Mouse (Mus musculus) layer of hippocampus, adult 8-10 months (tissue): Measurements from ENCODE around the gene Ung. TPM values are rescaled to one million over a fixed set of nuclear protein-coding genes. Genes with fewer than 3 reads are reported as not detected.
A peak's percentile ranks its signal among the peaks of the same experiment; 100 is the strongest.

Source experiments
- DNase-seq, 2 experiments: peaks; one replicate each; pipeline ENCODE4 v3.0.0; 2022; ENCODE audit warnings: low spot score in 2 of 2
- total RNA-seq, 4 experiments: library from RNA; stranded (reverse); gene quantifications; 2 replicates each; pipeline ENCODE4 v1.2.4; 2022

Gene Ung
- 1 to 10 TPM; 1.7 to 2.3 (median 1.9) TPM for total RNA-seq

GRCm38 (mm10) chr5:114130211-114130605, at the start of gene Ung:
Gene Ung, plus strand, starts transcription at chr5:114130386.
- DNase-seq: no peak

GRCm38 (mm10) chr5:114085501-114085900, 44.7 kb upstream of the Ung start:
- no peak for DNase-seq

DNA sequence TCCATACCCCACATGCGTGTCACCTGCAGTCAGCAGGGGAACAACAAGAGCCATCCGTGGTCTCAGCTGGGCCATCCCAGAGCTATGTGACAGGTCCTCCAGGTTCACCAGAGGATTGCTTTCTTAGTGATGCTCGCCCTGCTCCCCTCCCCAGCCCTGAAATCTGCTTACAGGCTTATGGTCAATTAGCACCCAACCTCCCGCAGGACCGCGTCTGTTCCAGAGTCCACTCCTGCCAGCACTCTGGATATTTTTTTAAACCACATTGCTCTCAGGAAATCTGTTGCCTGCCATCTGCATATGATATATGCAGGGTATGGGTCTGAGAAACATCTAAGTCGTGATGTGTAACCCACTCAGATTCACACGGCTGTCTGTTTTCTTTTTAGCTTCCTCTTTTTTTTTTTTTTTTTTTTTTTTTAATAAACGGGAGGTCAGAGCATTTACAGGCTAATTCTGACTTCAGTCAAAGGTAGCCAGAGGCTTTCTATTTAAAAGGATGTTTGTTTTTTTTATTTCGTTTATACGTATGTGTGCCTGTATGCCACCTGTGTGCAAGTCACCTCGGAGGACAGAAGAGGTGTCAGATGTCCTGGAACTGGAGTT, 42.2 kb upstream of the Ung start:
- DNase-seq: no peak

GRCm38 (mm10) chr5:114090421-114091013, 39.7 kb upstream of the Ung start:
- no peak for DNase-seq

- peak; percentile 58 to 78 for DNase-seq
Measured at GRCm38 (mm10) chr5:114091057-114091807, 39.0 kb upstream of the Ung start, which contains the start of gene Svop. Gene Svop, minus strand, starts transcription at chr5:114091570.

GRCm38 (mm10) chr5:114099709-114100389, 30.3 kb upstream of the Ung start:
- DNase-seq: peak; percentile 88 to 94

GRCm38 (mm10) chr5:114100390-114101099, 29.6 kb upstream of the Ung start:
- no peak for DNase-seq

DNA sequence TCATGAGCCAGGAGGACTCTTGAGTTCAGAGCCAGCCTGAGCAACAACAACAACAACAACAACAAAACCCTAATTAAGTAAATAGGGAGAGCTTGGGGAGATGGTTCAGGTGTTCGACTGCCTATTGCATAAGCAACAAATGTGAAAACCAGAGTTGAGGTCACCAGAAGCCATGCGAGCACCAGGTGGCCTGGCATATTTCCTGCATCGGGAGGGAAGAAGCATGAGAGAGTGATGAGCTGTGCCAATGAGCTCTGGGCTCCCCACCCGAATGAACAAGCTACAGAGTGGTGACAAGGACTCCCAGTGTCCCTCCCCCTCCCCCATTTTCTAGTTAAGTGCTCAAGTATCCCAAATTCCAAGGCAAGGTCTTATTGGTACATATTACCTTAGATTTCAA, 28.3 kb upstream of the Ung start:
- DNase-seq: no peak

DNA sequence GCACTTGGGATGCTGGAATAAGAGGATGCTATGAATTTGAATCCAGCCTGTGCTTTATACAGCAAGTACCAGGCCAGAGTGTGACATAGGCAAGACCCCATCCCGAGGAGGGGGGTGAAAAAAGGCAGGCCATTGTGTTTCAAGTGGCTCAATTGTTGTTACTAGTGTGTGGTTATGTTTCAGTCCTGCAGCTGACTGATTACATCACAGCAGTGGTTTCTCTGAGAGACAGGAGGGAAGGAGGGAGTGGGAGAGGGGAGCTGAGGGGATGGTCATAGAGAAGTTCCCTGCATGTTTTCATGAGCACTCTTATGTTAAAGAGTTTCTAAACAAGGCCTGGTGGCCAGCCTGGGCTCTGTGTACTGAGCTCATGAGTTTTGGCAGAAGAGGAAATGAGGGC, 27.4 kb upstream of the Ung start:
- peak; percentile 41 to 62 for DNase-seq

DNA sequence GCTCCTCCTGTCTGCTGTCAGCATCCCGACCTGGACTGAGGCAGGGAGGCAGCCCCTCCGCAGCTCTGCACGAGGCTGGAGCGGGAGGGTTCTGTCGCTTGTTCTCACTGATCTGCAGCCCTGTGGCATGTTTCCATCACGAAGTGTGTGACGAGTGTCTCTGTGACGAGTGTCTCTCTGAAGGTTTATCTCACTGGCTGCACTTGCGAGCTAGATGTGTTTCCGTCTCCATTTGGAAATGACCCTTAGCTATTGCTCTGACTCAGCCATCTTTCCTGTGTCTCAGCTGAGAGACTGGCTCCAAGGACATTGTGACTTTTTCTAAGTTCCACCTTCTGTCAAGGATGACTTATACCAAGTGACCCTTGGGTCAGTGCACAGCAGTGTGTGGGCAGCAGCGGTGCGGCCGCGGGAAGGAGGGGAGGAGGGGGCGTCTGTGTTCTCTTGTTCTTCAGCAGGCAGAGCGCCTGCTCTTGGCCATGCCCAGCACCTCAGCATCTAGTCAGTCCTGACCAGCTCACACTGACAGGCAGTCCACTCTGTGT, 23.7 kb upstream of the Ung start:
- no peak for DNase-seq

GRCm38 (mm10) chr5:114113334-114113733, 16.9 kb upstream of the Ung start:
- DNase-seq: no peak

DNA sequence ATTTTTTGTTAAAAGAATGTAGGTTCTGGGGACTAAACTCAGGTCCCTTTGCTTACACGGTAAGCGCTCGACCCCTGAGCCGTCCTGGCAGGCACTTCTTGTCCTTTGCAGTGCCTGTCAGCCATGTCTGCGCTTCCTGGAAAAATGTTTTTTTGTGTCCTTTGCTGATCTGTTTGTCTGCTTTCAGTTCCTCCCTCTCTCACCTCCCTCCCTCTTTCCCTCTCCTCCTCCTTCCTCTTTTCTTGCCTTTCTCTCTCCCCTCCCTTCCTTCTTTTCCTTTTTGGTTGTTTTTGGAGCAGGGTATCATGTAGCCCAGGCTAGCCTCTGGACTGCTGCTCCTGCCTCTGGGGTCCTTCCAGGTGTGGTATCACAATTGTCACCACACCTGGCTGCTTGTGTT, 15.2 kb upstream of the Ung start:
- no peak for DNase-seq

GRCm38 (mm10) chr5:114116586-114116985, 13.6 kb upstream of the Ung start:
- no peak for DNase-seq

GRCm38 (mm10) chr5:114119806-114120205, 10.4 kb upstream of the Ung start:
- DNase-seq: no peak

- DNase-seq: no peak
Measured at GRCm38 (mm10) chr5:114126008-114126407, 4.2 kb upstream of the Ung start.

DNA sequence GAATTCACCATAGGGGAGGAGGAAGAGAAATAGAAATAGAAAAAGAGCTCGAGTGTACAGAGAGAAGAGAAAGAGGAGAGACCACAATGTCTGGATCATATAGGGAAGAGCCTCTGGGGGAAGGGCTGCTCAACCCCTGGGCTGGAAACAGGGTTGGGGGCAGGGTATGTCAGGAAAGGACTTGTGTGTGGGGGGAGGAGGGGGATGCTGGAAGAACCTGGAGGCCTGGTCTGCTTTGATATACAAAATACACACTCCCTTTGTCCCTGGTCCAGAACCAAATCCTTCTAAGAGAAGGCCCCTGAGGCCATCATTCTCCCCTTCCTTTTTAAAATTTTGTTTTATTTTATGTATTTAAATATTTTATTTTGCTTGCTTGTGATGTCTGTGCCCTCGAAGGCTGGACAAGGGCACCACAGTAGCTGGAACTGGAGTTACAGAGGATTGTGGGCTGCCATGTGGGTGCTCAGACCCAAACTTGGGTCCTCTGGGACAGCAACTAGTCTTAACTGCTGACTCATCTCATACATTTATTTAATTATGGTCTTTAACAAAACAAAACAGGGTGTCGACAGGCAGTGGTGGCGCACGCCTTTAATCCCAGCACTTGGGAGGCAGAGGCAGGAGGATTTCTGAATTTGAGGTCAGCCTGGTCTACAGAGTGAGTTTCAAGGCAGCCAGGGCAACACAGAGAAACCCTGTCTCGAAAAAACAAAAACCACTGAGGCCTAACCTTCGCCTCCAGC, 3.5 kb upstream of the Ung start:
- DNase-seq: no peak

DNA sequence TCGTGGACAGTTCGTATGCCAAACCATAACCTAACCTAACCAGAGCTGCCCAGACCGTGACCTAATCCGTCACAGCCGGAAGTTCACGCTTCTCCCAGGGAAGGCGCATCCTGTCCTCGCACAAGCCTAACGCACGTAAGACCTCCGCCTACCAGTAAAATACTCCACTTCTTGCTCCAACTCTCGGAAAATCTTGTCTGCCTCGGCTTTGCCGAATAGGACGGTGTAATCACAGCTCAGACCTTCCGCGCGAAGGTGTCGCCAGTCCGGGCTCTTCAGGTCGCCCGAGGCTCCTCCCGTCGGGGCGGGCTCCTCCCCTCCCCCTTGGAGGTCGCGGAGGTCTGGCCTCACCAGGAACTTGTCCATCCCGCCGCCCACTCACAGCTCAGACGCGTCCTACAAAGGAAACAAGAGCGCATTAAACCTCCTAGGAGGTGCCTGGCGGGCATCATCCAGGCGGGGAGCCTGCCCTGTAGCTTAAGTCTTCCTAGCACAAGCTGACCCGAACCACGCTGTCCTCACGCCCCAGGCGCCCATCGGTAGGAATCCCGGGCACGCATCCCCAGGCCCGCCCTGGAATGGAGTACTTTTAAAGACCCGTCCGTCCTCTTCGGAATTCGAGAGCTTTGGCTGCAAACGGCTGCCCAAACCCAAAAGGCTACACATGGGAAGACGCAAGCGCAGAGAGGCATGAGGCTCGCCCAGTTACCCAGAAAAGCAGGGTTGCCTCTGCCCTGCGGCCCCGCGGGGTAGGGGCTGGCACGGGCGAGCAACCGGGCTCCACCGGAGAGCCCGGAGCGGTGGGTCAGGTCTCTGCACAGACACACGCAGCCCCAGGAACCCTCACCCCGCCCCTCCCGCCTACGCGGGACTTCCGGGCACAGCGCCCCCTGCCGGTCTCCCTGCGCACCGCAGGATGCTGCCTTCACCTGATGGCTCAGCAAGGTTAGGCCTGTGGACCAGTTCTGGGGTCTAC, 2.5 kb upstream of the Ung start, which contains the start of gene Alkbh2:
TSS of gene Alkbh2 (minus strand) at position 845 of the 976 bp plus-strand sequence.
- peak in 1 of 2 experiments; percentile 69 for DNase-seq

GRCm38 (mm10) chr5:114129550-114130210, 506 bp upstream of the Ung start:
- no peak for DNase-seq
